Mouse (Mus musculus) forebrain, embryonic 13.5 days (tissue): Measurements from ENCODE around the gene Tcp11l2. TPM values are rescaled to one million over a fixed set of nuclear protein-coding genes. Genes with fewer than 3 reads are reported as not detected.

Experiments
- ATAC-seq: fragments of 200-750 bp; cut with Nextera tagmentation; 2 replicates; pipeline ENCODE4 v1.8.0; 2017
- H3K27ac ChIP-seq: fragments of 300-500 bp; sonication (generic); 2 replicates; pipeline ENCODE4 v1.5.1; 2015; ENCODE audit warnings: inconsistent platforms, mild to moderate bottlenecking, moderate library complexity
- H3K27me3 ChIP-seq: fragments of 300-500 bp; sonication (generic); 2 replicates; pipeline ENCODE4 v1.6.1; 2015; ENCODE audit warnings: mild to moderate bottlenecking, inconsistent platforms
- H3K36me3 ChIP-seq: fragments of 300-500 bp; sonication (generic); 2 replicates; pipeline ENCODE4 v1.6.1; 2015; ENCODE audit warnings: mild to moderate bottlenecking, inconsistent platforms; ENCODE audit not compliant: poor library complexity, severe bottlenecking
- H3K4me1 ChIP-seq: fragments of 300-500 bp; sonication (generic); 2 replicates; pipeline ENCODE4 v1.6.1; 2015; ENCODE audit warnings: inconsistent platforms
- H3K4me2 ChIP-seq: fragments of 300-500 bp; sonication (generic); 2 replicates; pipeline ENCODE4 v1.6.1; 2015; ENCODE audit warnings: inconsistent platforms, mild to moderate bottlenecking, moderate library complexity
- H3K4me3 ChIP-seq: fragments of 300-500 bp; sonication (generic); 2 replicates; pipeline ENCODE4 v1.5.1; 2015; ENCODE audit warnings: mild to moderate bottlenecking, inconsistent platforms
- H3K9ac ChIP-seq: fragments of 300-500 bp; sonication (generic); 2 replicates; pipeline ENCODE4 v1.6.1; 2015; ENCODE audit warnings: mild to moderate bottlenecking, inconsistent platforms
- H3K9me3 ChIP-seq: fragments of 300-500 bp; sonication (generic); replicated peaks from 2 replicates; pipeline ENCODE4 v1.6.1; 2016; ENCODE audit warnings: inconsistent platforms
- WGBS: fragments of 180-500 bp; shearing (Covaris S2); methylation state at CpG from one replicate; pipeline ENCODE4 v1.1.7; 2015; 5-methylcytosine and 5-hydroxymethylcytosine counted together
- polyA plus RNA-seq: library from polyadenylated mRNA; unstranded; fragments of >200 nt; fragmentation: Nextera tagmentation; extraction: Ambion mirVana; gene quantifications from 2 replicates; pipeline ENCODE4 v1.2.1, GENCODE M21; 2015

Gene Tcp11l2
- polyA plus RNA-seq, 1 experiment from 2014 or later, result 16.7 TPM

- WGBS, result 90% methylated on average over 2 of the region's 2 CpGs
- peaks cover under 1% of the 10 kb centered on the region; the same call in 1 of the 2 replicates for H3K27me3 ChIP-seq
- no peak overlapping the region for H3K4me2 ChIP-seq
- 0 out of 2 replicates have a peak, but pooled peaks cover 4% of the 10 kb centered on the region for H3K4me1 ChIP-seq
- H3K9me3 ChIP-seq, result no peaks in the 10 kb centered on the region
- no peaks in the 10 kb centered on the region; the same call in 1 of the 2 replicates for H3K36me3 ChIP-seq
- no peak overlapping the region for H3K9ac ChIP-seq
- H3K27ac ChIP-seq, result no peak overlapping the region
- no peak for ATAC-seq
- H3K4me3 ChIP-seq, result no peak overlapping the region
Measured at GRCm38 (mm10) chr10:84585294-84585650, 8.8 kb downstream of the Tcp11l2 start.

- H3K27ac ChIP-seq, result no peak overlapping the region
- H3K27me3 ChIP-seq, result no peaks in the 10 kb centered on the region
- H3K4me3 ChIP-seq, result no peak overlapping the region
- no peaks in the 10 kb centered on the region for H3K9me3 ChIP-seq
- no peaks in the 10 kb centered on the region for H3K4me1 ChIP-seq
- no peak overlapping the region for H3K4me2 ChIP-seq
- whole genome bisulfite sequencing, result 88% methylated on average over 14 of the region's 14 CpGs
- no peak for ATAC-seq
- H3K36me3 ChIP-seq, result no peaks in the 10 kb centered on the region; the same call in 1 of the 2 replicates
- H3K9ac ChIP-seq, result no peak overlapping the region
Measured at GRCm38 (mm10) chr10:84590956-84591355, 14.5 kb downstream of the Tcp11l2 start.

- Histone ChIP-seq H3K4me1 (no peaks in the 10 kb centered on the region), H3K27me3 (no peaks in the 10 kb centered on the region), H3K27ac (no peak overlapping the region), H3K4me2 (no peak overlapping the region), H3K9me3 (no peaks in the 10 kb centered on the region), H3K36me3 (no peaks in the 10 kb centered on the region; the same call in 1 of the 2 replicates), H3K9ac (no peak overlapping the region), H3K4me3 (no peak overlapping the region)
- 96% methylated on average over 2 of the region's 2 CpGs for WGBS
- ATAC-seq, result no peak
Measured at GRCm38 (mm10) chr10:84591640-84592148, 15.3 kb downstream of the Tcp11l2 start.

- Histone ChIP-seq H3K4me3 (no peak overlapping the region), H3K27me3 (no peaks in the 10 kb centered on the region), H3K4me1 (no peaks in the 10 kb centered on the region), H3K4me2 (no peak overlapping the region), H3K9me3 (no peaks in the 10 kb centered on the region), H3K27ac (no peak overlapping the region), H3K9ac (no peak overlapping the region), H3K36me3 (no peaks in the 10 kb centered on the region)
- no peak for ATAC-seq
- WGBS, result 47% methylated on average over 3 of the region's 3 CpGs
Measured at GRCm38 (mm10) chr10:84592745-84593144, 16.3 kb downstream of the Tcp11l2 start.

GRCm38 (mm10) chr10:84597127-84597785 is 20.8 kb downstream of the Tcp11l2 start:
- Histone ChIP-seq H3K9ac (no peak overlapping the region), H3K27me3 (no peaks in the 10 kb centered on the region), H3K9me3 (no peaks in the 10 kb centered on the region), H3K4me2 (no peak overlapping the region), H3K36me3 (no peaks in the 10 kb centered on the region), H3K27ac (no peak overlapping the region), H3K4me3 (no peak overlapping the region), H3K4me1 (no peaks in the 10 kb centered on the region)
- WGBS, result 76% methylated on average over 3 of the region's 3 CpGs
- ATAC-seq, result no peak

- H3K4me2 ChIP-seq, result no peak overlapping the region
- ATAC-seq, result no peak
- no peaks in the 10 kb centered on the region for H3K4me1 ChIP-seq
- H3K9ac ChIP-seq, result no peak overlapping the region
- no peak overlapping the region for H3K27ac ChIP-seq
- H3K4me3 ChIP-seq, result no peak overlapping the region
- no peaks in the 10 kb centered on the region for H3K27me3 ChIP-seq
- 38% methylated on average over 1 of the region's 1 CpGs for WGBS
- no peaks in the 10 kb centered on the region for H3K36me3 ChIP-seq
- no peaks in the 10 kb centered on the region for H3K9me3 ChIP-seq
Measured at GRCm38 (mm10) chr10:84598172-84598571, 21.7 kb downstream of the Tcp11l2 start.

GRCm38 (mm10) chr10:84600136-84600535 is 23.7 kb downstream of the Tcp11l2 start:
- WGBS, result 81% methylated on average over 6 of the region's 6 CpGs
- Histone ChIP-seq H3K4me2 (no peak overlapping the region), H3K4me3 (no peak overlapping the region), H3K36me3 (no peaks in the 10 kb centered on the region), H3K27me3 (no peaks in the 10 kb centered on the region), H3K4me1 (no peaks in the 10 kb centered on the region), H3K27ac (no peak overlapping the region), H3K9ac (no peak overlapping the region), H3K9me3 (no peaks in the 10 kb centered on the region)
- ATAC-seq, result no peak

- Histone ChIP-seq H3K4me1 (no peaks in the 10 kb centered on the region), H3K4me3 (no peak overlapping the region), H3K27ac (no peak overlapping the region), H3K36me3 (0 out of 2 replicates have a peak, but pooled peaks cover 4% of the 10 kb centered on the region), H3K4me2 (no peak overlapping the region), H3K9me3 (no peaks in the 10 kb centered on the region), H3K27me3 (no peaks in the 10 kb centered on the region), H3K9ac (no peak overlapping the region)
- WGBS, result 44% methylated on average over 1 of the region's 1 CpGs
- no peak for ATAC-seq
Measured at GRCm38 (mm10) chr10:84604335-84604734, 27.9 kb downstream of the Tcp11l2 start.

- Histone ChIP-seq H3K4me3 (no peak overlapping the region), H3K27ac (no peak overlapping the region), H3K27me3 (no peaks in the 10 kb centered on the region), H3K9me3 (no peaks in the 10 kb centered on the region), H3K36me3 (0 out of 2 replicates have a peak, but pooled peaks cover 4% of the 10 kb centered on the region), H3K4me1 (no peaks in the 10 kb centered on the region), H3K9ac (no peak overlapping the region), H3K4me2 (no peak overlapping the region)
- WGBS, result 85% methylated on average over 3 of the region's 3 CpGs
- ATAC-seq, result no peak
Measured at GRCm38 (mm10) chr10:84608361-84608760, 31.9 kb downstream of the Tcp11l2 start.

- Histone ChIP-seq H3K27ac (no peak overlapping the region), H3K36me3 (0 out of 2 replicates have a peak, but pooled peaks cover 4% of the 10 kb centered on the region), H3K4me1 (no peaks in the 10 kb centered on the region), H3K9me3 (no peaks in the 10 kb centered on the region), H3K27me3 (no peaks in the 10 kb centered on the region), H3K4me3 (no peak overlapping the region), H3K9ac (no peak overlapping the region), H3K4me2 (no peak overlapping the region)
- no peak for ATAC-seq
- 72% methylated on average over 4 of the region's 4 CpGs for WGBS
Measured at GRCm38 (mm10) chr10:84610324-84610723, 33.9 kb downstream of the Tcp11l2 start.

GRCm38 (mm10) chr10:84610783-84611182 is 34.4 kb downstream of the Tcp11l2 start:
- H3K27me3 ChIP-seq, result no peaks in the 10 kb centered on the region
- no peak for ATAC-seq
- H3K36me3 ChIP-seq, result 0 out of 2 replicates have a peak, but pooled peaks cover 4% of the 10 kb centered on the region
- H3K4me2 ChIP-seq, result no peak overlapping the region
- H3K27ac ChIP-seq, result no peak overlapping the region
- 74% methylated on average over 3 of the region's 3 CpGs for WGBS
- H3K9me3 ChIP-seq, result no peaks in the 10 kb centered on the region
- H3K4me3 ChIP-seq, result no peak overlapping the region
- no peaks in the 10 kb centered on the region for H3K4me1 ChIP-seq
- no peak overlapping the region for H3K9ac ChIP-seq

GRCm38 (mm10) chr10:84611664-84612063 is 35.2 kb downstream of the Tcp11l2 start:
- Histone ChIP-seq H3K9ac (no peak overlapping the region), H3K4me1 (no peaks in the 10 kb centered on the region), H3K27ac (no peak overlapping the region), H3K36me3 (no peaks in the 10 kb centered on the region), H3K9me3 (no peaks in the 10 kb centered on the region), H3K4me3 (no peak overlapping the region), H3K27me3 (no peaks in the 10 kb centered on the region), H3K4me2 (no peak overlapping the region)
- 43% methylated on average over 3 of the region's 3 CpGs for WGBS
- ATAC-seq, result no peak

- Histone ChIP-seq H3K36me3 (no peaks in the 10 kb centered on the region), H3K27ac (no peak overlapping the region)
Measured at GRCm38 (mm10) chr10:84612281-84612680, 35.9 kb downstream of the Tcp11l2 start.

More at GRCm38 (mm10) chr10:84612281-84612680, 35.9 kb downstream of the Tcp11l2 start:
- no peak for ATAC-seq
- Histone ChIP-seq H3K4me2 (no peak overlapping the region), H3K9ac (no peak overlapping the region), H3K9me3 (no peaks in the 10 kb centered on the region), H3K27me3 (no peaks in the 10 kb centered on the region), H3K4me3 (no peak overlapping the region), H3K4me1 (no peaks in the 10 kb centered on the region)
- 74% methylated on average over 2 of the region's 2 CpGs for WGBS
